Mouse (Mus musculus) spleen, postnatal 36 days (tissue): ENCODE data around the gene Sort1.

Source experiments
- DNase-seq, 2 experiments: peaks; one replicate each; pipeline ENCODE4 v3.0.0; 2022; ENCODE audit warnings: low spot score in 2 of 2, mixed read lengths in 1 of 2

Gene Sort1

DNA sequence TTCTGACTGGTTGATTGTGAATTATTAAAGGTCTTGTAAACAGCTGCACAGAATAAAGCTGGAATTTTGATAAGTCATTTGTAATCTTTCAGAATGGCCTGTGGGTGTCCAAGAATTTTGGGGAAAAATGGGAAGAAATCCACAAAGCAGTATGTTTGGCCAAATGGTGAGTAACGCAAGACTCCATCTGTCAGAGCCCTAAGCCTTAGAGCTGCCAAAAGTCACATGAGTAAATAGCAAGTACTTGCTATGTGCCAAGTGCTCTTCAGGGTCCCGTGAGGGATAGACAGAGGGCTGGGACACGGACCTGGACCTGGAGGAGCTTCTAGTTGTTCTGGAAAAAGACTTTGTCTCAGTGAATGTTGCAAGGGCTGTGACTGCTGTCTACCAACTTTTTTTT is 44.0 kb downstream of the Sort1 start:
- no peak for DNase-seq

GRCm38 (mm10) chr3:108328441-108328841 is 44.6 kb downstream of the Sort1 start:
- peak in 1 of 2 experiments; percentile 16 for DNase-seq

DNA sequence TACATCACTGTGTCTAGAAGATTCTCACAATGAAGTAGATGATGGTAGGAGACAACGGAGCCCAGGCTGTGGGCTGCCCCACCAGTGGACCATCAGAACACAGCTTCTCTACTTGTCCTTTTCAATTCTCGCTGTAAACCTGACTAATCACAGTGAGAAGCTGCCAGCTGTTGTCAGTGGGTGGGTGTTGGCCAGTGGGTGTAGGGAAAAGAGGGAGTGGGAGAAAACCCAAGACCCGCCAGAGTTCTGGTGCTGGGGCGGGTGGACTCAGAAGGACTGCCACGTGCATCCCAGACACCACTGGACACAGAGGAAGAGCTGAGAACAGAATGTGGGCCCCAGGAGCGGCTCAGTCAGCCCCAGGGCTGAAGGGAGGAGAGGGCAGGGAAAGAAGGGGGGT is 46.9 kb downstream of the Sort1 start:
- no peak for DNase-seq

DNA sequence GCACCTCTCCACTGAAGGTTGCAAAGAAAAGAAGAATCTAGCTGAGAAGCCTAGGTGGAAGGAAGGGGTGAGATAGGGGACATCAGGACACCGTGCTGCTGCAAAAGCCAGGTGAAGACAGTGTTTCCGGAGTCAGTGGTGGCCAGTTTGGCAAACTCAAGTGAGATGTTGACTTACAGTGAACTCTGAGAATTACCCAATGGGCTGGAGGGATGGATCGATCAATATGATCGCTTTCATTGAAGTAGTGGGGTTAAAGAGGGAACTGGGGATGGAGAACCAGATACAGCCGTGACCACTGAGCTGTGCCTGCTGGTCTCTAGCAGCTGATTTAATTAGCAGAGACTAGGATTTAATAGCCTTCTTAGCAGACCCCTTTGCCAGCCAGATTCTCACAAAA is 53.0 kb downstream of the Sort1 start:
- no peak for DNase-seq

DNA sequence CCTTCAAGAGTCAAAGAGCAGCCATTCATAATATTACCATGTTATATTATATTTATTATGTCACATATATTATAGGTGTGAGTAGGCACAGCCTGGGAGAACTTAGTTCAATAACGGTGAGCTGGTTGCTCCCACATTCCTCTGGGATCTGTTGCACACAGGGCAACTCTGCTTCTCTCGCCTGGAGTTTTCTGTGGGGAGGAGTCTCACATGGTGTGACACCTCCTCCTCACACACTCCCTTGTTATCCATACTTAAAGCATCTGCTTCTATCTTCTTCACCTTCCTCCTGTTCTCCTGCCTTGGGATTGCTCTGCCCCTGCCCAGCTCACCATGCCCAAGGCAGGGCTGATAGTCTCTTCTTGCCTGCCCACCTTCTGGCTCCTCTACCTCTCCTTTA is 57.2 kb downstream of the Sort1 start:
- no peak for DNase-seq

DNA sequence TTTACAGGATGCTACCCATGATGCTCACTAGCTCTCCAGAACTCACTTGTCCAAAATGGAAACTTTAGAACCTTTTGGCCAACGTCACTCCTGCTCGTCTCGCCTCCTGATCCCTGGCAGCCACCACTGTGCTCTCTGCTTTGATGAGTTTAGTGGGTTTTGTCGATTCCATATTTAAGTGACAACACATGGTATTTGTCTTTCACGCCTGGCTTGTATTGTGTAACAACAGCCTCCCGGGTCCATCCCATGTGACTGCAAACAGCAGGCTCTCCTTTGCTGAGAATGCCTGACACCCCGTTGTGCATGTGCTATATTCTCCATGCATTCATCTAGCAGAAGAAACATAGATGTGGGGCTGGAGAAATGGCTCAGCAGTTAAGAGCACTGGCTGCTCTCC is 58.3 kb downstream of the Sort1 start:
- no peak for DNase-seq

DNA sequence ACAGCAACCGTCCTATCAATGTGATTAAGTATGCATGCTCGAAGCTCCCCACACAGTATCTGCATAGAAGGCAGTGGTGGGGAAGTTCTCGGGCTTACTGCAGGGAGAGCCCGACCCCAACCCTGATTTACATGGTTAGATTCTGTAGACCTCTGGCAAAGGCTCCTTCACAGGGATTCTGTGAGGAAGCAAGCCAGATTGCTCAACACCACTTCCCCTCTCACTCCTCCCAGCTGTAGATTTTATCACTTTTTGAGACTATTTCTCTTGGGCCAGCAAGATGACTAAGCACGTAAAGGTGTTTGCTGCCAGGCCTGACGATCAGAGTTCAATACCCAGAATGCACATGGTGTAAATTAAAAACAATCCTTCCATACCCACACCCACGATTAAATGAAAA is 62.0 kb downstream of the Sort1 start:
- no peak for DNase-seq

GRCm38 (mm10) chr3:108348376-108348775 is 64.5 kb downstream of the Sort1 start:
- no peak for DNase-seq

- DNase-seq: no peak
These were observed 71.4 kb downstream of the Sort1 start for GRCm38 (mm10) chr3:108355245-108355644.

- no peak for DNase-seq
These were observed 73.2 kb downstream of the Sort1 start for GRCm38 (mm10) chr3:108357051-108357450.

DNA sequence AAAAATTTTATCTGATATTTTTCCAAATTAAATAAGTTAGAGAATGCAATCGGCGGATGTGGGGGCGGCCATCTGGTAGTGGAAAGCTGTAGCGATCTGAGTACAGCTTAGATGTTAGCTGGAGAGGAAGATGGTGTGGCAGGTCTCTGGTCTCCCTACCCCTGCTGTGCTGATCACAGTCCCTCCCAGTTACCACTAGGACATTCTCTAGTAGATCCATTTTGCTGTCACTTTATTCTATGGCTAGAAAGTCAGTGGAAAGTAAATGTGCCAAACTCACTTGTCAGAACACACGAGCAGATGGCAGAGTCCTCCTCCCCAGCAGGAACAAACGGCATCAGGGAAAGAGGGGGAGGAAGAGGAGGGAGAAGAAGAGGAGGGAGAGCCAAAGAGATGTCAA is 74.6 kb downstream of the Sort1 start:
- DNase-seq: no peak

- no peak for DNase-seq
These were observed 77.0 kb downstream of the Sort1 start for GRCm38 (mm10) chr3:108360894-108361293.

- no peak for DNase-seq
These were observed 79.7 kb downstream of the Sort1 start for GRCm38 (mm10) chr3:108363626-108364025.

- no peak for DNase-seq
These were observed 80.6 kb downstream of the Sort1 start, which contains the start of gene Mybphl for GRCm38 (mm10) chr3:108364270-108364995. TSS of gene Mybphl (plus strand) at chr3:108364911.

DNA sequence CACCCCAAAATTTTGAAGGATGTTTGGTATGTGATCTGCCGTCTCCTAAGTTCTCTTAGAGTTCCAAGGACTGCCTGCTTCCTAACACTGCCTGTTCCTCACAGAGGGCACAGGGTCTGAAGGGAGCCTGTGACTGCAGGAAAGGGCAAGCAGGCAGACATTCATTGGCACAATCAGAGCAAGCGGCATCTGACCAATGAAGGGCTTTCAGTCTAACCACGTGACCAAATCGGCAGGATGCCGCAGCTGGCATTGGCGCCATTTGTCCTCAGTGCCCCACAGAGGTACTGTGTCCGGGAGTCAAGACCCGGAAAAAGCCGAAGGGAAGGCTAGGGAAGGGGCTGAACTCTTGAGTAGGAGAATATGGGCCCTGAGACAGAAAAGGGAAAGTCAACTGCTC is 83.3 kb downstream of the Sort1 start:
- DNase-seq: no peak

DNA sequence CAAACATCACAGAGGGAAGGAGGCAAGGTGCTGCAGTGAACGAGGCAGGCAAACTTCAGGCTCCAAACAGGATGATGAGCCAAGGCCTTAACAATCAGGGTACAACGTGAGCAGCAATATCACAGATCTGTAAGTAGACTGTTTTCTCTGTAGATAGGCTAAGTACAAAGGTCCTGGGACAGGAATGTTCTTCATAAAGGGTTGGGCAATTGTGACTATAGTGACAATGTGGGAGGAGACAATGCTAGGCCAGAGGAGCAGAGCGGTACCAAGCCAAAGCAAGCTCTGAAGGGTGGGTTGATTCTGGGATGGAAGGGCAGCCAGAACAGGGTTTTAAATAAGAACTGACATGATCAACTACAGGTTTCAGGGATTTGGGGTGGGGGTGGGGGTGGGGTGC is 83.9 kb downstream of the Sort1 start:
- no peak for DNase-seq

GRCm38 (mm10) chr3:108368721-108369120 is 84.8 kb downstream of the Sort1 start:
- DNase-seq: no peak

DNA sequence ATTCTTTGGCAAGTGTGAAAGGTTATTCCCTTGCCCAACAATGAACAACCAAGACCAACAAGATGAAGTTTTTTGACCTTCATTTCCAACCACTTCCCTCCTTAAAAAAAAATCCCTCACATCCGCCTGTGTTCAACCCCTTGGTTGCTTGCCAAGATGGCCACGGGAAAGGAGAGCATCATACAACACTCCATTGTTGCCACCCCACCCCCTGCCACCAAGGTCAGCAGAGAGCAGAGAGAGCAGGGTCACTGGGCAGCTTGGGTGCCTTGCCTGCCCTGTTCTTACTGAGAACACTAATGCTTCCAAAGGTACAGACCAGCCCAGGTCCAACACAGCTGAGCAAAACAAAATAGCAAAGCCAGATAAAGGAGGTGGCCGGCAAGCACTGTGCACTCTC is 88.4 kb downstream of the Sort1 start:
- no peak for DNase-seq

GRCm38 (mm10) chr3:108372691-108373090 is 88.8 kb downstream of the Sort1 start:
- DNase-seq: no peak

GRCm38 (mm10) chr3:108378875-108379663 is 95.2 kb downstream of the Sort1 start:
- no peak for DNase-seq

- DNase-seq: no peak
These were observed 96.8 kb downstream of the Sort1 start for GRCm38 (mm10) chr3:108380695-108381094.

GRCm38 (mm10) chr3:108381945-108382875 is 98.3 kb downstream of the Sort1 start:
- DNase-seq: no peak
